Mouse (Mus musculus) adipocyte (in vitro differentiated cells): ENCODE results near the gene Zdhhc14.

Experiments used
- DNase-seq: peaks from one replicate; pipeline ENCODE4 v3.0.0-alpha.2; 2016; ENCODE audit warnings: low spot score

Zdhhc14 gene

DNA sequence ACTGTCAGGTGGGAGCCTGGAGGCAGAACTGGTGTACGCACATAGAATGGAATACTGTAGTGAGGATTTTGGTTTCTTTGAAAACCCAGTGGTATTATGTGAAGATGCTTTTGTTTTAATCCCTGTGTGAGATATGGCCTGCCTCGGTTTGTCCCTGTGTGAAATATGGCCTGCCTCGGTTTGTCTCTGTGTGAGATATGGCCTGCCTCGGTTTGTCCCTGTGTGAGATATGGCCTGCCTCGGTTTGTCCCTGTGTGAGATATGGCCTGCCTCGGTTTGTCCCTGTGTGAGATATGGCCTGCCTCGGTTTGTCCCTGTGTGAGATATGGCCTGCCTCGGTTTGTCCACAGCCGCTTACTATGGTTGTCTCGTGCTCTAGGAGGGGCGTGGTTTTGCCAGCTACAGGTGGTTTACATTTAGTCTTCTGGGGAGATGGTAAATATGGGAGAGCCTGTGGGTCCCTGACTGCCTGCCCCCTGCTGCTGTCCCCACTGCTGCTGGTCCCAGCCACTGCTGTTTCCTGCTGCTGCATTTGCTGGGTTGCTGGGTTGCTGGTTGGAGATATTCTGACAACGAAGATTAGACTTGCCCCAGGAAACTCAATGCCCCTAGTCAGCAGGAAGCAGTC is 299.9 kb downstream of the Zdhhc14 start:
- no peak for DNase-seq

GRCm38 (mm10) chr17:5793593-5793992 is 301.2 kb downstream of the Zdhhc14 start:
- no peak for DNase-seq

GRCm38 (mm10) chr17:5794276-5794675 is 301.9 kb downstream of the Zdhhc14 start:
- DNase-seq: no peak

DNA sequence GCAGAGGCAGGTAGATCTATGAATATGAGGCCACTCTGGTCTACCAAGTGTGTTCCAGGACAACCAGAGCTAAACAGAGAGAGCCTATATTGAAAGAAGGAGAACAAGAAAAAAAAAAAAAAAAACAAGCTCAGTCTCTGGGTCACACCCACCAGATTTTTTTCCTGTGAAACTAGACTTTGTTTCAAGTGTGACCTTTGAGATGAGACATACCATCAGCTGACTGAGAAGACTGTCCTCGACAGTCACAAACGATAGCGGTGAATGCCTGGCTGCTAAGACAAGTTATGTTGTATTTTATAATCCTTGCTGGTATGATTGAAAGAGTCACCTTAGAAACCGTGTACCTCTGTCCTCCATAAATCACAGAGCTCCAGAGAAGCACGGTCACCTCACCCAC is 303.0 kb downstream of the Zdhhc14 start:
- DNase-seq: no peak

- peak; percentile 92 for DNase-seq
These were observed 303.5 kb downstream of the Zdhhc14 start for GRCm38 (mm10) chr17:5795878-5796277.

DNA sequence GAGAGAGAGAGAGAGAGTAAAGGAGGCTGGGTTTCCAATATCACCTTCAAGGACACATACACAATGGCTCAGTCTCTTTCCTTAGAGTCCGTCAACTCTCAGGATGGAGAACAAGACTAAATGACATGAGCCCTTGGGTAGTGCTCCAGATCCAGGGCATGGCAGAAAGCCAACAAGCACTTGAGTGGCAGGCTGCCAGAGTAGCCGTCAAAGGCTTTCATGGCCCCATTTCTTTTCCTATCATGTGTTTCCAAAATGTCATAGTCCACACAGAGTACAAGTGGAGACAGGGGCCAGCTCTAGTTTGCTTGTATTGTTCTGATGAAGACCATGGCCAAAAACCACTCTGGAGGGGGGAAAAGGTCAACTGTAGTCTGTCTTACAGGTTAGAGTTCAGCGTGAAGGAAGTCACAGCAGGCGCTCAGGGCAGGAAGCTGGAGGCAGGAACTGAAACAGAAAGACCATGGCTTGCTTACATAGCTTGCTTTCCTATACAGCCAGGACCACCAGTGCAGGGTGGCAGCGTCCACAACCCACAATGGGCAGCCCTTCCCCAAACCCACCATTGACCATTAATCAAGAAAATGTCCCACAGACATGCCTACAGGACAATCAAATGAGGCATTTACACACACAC is 304.9 kb downstream of the Zdhhc14 start:
- peak; percentile 77 for DNase-seq

DNA sequence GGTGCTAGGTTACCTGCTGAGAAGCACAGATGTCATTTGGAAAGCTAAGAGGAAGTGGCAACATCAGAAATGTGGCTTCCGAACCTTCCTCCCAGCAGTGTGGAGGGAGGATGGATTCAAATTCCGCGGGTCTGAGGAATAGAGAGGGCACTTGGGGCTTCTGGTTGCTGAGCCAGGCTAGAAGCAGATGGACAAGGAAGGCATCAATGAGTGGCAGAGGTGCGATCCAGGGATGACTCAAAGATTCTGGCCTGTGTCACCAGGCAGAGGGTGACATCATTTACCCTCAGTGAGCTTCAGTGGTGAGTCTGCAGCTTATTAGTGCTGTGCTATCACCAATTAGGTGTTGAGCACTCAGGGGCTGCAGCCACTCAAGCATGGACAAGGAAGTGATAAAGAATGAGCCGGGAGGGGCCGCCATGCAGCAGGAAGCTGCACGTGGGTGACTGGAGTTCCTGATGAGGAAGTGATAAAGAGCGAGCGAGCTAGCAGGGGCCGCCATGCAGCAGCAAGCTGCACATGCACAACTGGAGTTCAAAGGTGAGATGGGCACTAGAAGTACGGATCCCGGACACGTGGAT is 306.0 kb downstream of the Zdhhc14 start:
- no peak for DNase-seq

GRCm38 (mm10) chr17:5798900-5799299 is 306.5 kb downstream of the Zdhhc14 start:
- DNase-seq: no peak

- peak; percentile 54 for DNase-seq
These were observed 307.2 kb downstream of the Zdhhc14 start for GRCm38 (mm10) chr17:5799396-5800021.

- DNase-seq: no peak
These were observed 307.9 kb downstream of the Zdhhc14 start for GRCm38 (mm10) chr17:5800254-5800653.

- no peak for DNase-seq
These were observed 308.6 kb downstream of the Zdhhc14 start for GRCm38 (mm10) chr17:5800824-5801560.

- no peak for DNase-seq
These were observed 309.7 kb downstream of the Zdhhc14 start for GRCm38 (mm10) chr17:5801761-5802655.

DNA sequence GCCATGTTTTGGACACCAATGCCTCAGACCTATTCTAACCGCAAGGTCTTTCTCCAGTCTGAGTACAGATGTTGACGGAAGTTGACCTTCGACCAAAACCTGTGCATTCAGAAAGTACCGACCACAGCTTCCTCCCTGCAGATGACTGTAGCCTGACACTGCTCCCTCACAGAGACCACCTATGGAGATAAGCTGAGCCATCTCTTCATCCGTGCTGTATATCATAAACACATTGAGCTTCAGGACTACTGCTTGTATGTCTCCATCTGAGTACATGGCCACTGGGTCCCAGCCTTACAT is 310.2 kb downstream of the Zdhhc14 start:
- DNase-seq: no peak
